ENCODE assay signal across 7 mouse cellular contexts in the genomic region with DNA sequence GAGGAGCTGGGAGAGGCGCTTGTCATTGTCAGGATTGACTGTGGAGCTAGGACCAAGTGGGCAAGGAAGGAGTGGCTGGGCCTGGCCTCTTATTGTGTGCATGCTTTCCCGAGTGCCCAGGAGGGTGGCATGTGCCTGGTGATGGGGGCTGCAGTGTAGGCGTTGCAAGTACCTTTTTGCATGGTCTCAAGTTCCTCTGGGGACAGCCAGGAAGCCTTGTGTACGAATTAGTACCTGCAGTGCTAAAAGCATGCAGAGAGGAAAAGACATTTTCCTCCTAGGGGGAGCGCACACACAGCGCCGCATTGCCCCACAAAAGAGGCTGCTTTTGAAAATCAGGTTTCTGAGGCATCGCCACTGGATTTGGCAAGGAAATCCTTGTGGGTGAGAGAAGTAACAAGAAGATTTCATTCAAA. TPM values are rescaled to one million over a fixed set of nuclear protein-coding genes. Genes with fewer than 3 reads are reported as not detected.
DNase-seq lines count a peak whose midpoint lies in the region; ATAC-seq and TF ChIP-seq lines count a peak whose summit lies in the region.

No protein-coding gene starts in this region.

- TF ChIP-seq CTCF in lung, embryonic 14.5 days (IDR thresholded peaks at IDR 0.05; ENCODE audit: low read depth): no peak
- no peak for TF ChIP-seq CTCF in lung, adult 2 months (IDR thresholded peaks at IDR 0.05; ENCODE audit: insufficient read depth, low read length)

- no peaks in the 10 kb centered on the region for H3K36me3 ChIP-seq in lung, embryonic 14.5 days (ENCODE audit: insufficient read depth)
- no peaks in the 10 kb centered on the region for H3K36me3 ChIP-seq in embryonic facial prominence, embryonic 15.5 days
- peaks cover 12% of the 10 kb centered on the region for H3K36me3 ChIP-seq in neural tube, embryonic 13.5 days

- no peak overlapping the region for H3K27ac ChIP-seq in lung, embryonic 14.5 days (ENCODE audit: low read depth)
- peak overlapping the region; percentile 82 for H3K27ac ChIP-seq in embryonic facial prominence, embryonic 15.5 days (replicated peaks)
- H3K27ac ChIP-seq in neural tube, embryonic 13.5 days (replicated peaks): peak overlapping the region; percentile 99

- peak overlapping the region; percentile 51 for H3K4me3 ChIP-seq in lung, embryonic 14.5 days (ENCODE audit: low read depth, low read length)
- H3K4me3 ChIP-seq in lung, adult 2 months (replicated peaks; ENCODE audit: extremely low read depth, low read depth, low read length): no peak overlapping the region
- H3K4me3 ChIP-seq in embryonic facial prominence, embryonic 15.5 days (replicated peaks): peak overlapping the region; percentile 63
- H3K4me3 ChIP-seq in neural tube, embryonic 13.5 days: peak overlapping the region; percentile 93

- peak; percentile 36; the same call in 1 of the 2 replicates for ATAC-seq in lung, embryonic 14.5 days (ENCODE audit: insufficient read depth)
- ATAC-seq in embryonic facial prominence, embryonic 15.5 days (ENCODE audit: insufficient number of reproducible peaks, low FRiP score, low TSS enrichment, low read depth): peak; percentile 21
- ATAC-seq in neural tube, embryonic 13.5 days (ENCODE audit: low read depth): peak; percentile 76

- peaks cover 14% of the 10 kb centered on the region for H3K27me3 ChIP-seq in lung, embryonic 14.5 days (ENCODE audit: insufficient read depth, low read length)
- H3K27me3 ChIP-seq in embryonic facial prominence, embryonic 15.5 days: peaks cover 7% of the 10 kb centered on the region; the same call in 1 of the 2 replicates
- H3K27me3 ChIP-seq in neural tube, embryonic 13.5 days: no peaks in the 10 kb centered on the region

- TF ChIP-seq POLR2A in lung, adult 2 months (IDR thresholded peaks at IDR 0.05; ENCODE audit: borderline replicate concordance, extremely low read depth, low read depth, low read length): no peak

- peaks cover 4% of the 10 kb centered on the region; the same call in 1 of the 2 replicates for H3K4me1 ChIP-seq in lung, embryonic 14.5 days (ENCODE audit: insufficient read depth)
- no peaks in the 10 kb centered on the region for H3K4me1 ChIP-seq in lung, adult 2 months (ENCODE audit: control insufficient read depth, insufficient read depth, low read length)
- H3K4me1 ChIP-seq in embryonic facial prominence, embryonic 15.5 days: peaks cover 15% of the 10 kb centered on the region
- peaks cover 51% of the 10 kb centered on the region for H3K4me1 ChIP-seq in neural tube, embryonic 13.5 days (replicated peaks)

- H3K9ac ChIP-seq in lung, embryonic 14.5 days: peak overlapping the region; percentile 57
- H3K9ac ChIP-seq in embryonic facial prominence, embryonic 15.5 days: peak overlapping the region; percentile 51
- H3K9ac ChIP-seq in neural tube, embryonic 13.5 days: peak overlapping the region; percentile 99

- H3K4me2 ChIP-seq in lung, embryonic 14.5 days: peak overlapping the region; percentile 94
- peak overlapping the region; percentile 92 for H3K4me2 ChIP-seq in embryonic facial prominence, embryonic 15.5 days (replicated peaks)
- peak overlapping the region; percentile 60 for H3K4me2 ChIP-seq in neural tube, embryonic 13.5 days

- no peaks in the 10 kb centered on the region for H3K9me3 ChIP-seq in lung, embryonic 14.5 days (ENCODE audit: low read depth, low read length)
- H3K9me3 ChIP-seq in embryonic facial prominence, embryonic 15.5 days (replicated peaks): no peaks in the 10 kb centered on the region
- no peaks in the 10 kb centered on the region for H3K9me3 ChIP-seq in neural tube, embryonic 13.5 days

- no peak for DNase-seq in lung, embryonic 14.5 days
- DNase-seq in lung, adult 2 months: no peak
- DNase-seq in layer of hippocampus, adult 9-11 months: peak; percentile 35
- DNase-seq in ovary, postnatal 14 days (ENCODE audit: low spot score): no peak
- DNase-seq in spleen, adult 12 weeks (ENCODE audit: low spot score): no peak

- WGBS in lung, embryonic 14.5 days: 4% methylated on average over 8 of the region's 8 CpGs
- 6% methylated on average over 8 of the region's 8 CpGs for WGBS in lung, adult 2 months
- WGBS in embryonic facial prominence, embryonic 15.5 days: 1% methylated on average over 8 of the region's 8 CpGs
- WGBS in neural tube, embryonic 13.5 days: 2% methylated on average over 8 of the region's 8 CpGs

RNA-seq across cellular contexts. Expression of gene Dclk1, which starts 0.9 kb away (rescaled TPM):
- polyA plus RNA-seq in lung, embryonic 14.5 days (2014; fragmentation: Nextera tagmentation; extraction: Ambion mirVana): 9.1 and 11.3 TPM in 2 replicates
- 1.6 and 1.9 TPM in 2 replicates for polyA plus RNA-seq in lung, adult 2 months (2012; rRNA removed)
- 64.6 and 75.2 TPM in 2 replicates for polyA plus RNA-seq in embryonic facial prominence, embryonic 15.5 days (2015; fragmentation: Nextera tagmentation; extraction: Ambion mirVana)
- 190 and 226 TPM in 2 replicates for polyA plus RNA-seq in neural tube, embryonic 13.5 days (2015; fragmentation: Nextera tagmentation; extraction: Ambion mirVana)

Comparison
In these comparisons a context has a peak if more than half of its experiments do, and no peak if none do; other contexts are left out.
1. ATAC-seq: peak in every context shown above with its lines; median percentile 76 in neural tube, embryonic 13.5 days; 36 in lung, embryonic 14.5 days; 21 in embryonic facial prominence, embryonic 15.5 days.